Mouse (Mus musculus) bone marrow, adult 2 months (tissue): ENCODE measurements around the gene Mrgpra6. TPM values are rescaled to one million over a fixed set of nuclear protein-coding genes. Genes with fewer than 3 reads are reported as not detected.

Source experiments
- H3K27ac ChIP-seq: fragments of 200-500 bp; 2 replicates; pipeline ENCODE4 v1.5.1; 2012; ENCODE audit warnings: low read depth, mild to moderate bottlenecking, control low read depth, inconsistent platforms, low read length; ENCODE audit not compliant: control insufficient read depth, poor library complexity, insufficient read depth
- H3K4me1 ChIP-seq: fragments of 200-500 bp; 2 replicates; pipeline ENCODE4 v1.6.1; 2011; ENCODE audit warnings: low read length; ENCODE audit not compliant: control insufficient read depth, insufficient read depth
- H3K4me3 ChIP-seq: fragments of 200-500 bp; replicated peaks from 2 replicates; pipeline ENCODE3; 2011; ENCODE audit warnings: mild to moderate bottlenecking, low read depth, low read length, control low read depth; ENCODE audit not compliant: control insufficient read depth
- CTCF ChIP-seq: fragments of 200-500 bp; IDR thresholded peaks from 2 replicates; pipeline ENCODE4 v1.5.1; 2011; ENCODE audit warnings: low read length, control low read depth; ENCODE audit not compliant: control insufficient read depth, insufficient read depth
- POLR2A ChIP-seq: fragments of 200-500 bp; IDR thresholded peaks from 2 replicates; pipeline ENCODE4 v1.6.1; 2011; ENCODE audit warnings: low read depth, mild to moderate bottlenecking, control low read depth, low read length, borderline replicate concordance; ENCODE audit not compliant: control insufficient read depth
- WGBS: fragments of 180-500 bp; shearing (Covaris S2); methylation state at CpG from one replicate; pipeline ENCODE4 v1.1.7; 2018; 5-methylcytosine and 5-hydroxymethylcytosine counted together
- polyA plus RNA-seq: library from polyadenylated mRNA; stranded (reverse); fragments of >200 nt; gene quantifications from 2 replicates; pipeline ENCODE4 v1.2.4, GENCODE M21; 2011; ENCODE audit warnings: low replicate concordance; ENCODE audit not compliant: missing spikeins, insufficient read depth, insufficient read length

The Mrgpra6 gene
- not detected in 2 replicates for polyA plus RNA-seq

DNA sequence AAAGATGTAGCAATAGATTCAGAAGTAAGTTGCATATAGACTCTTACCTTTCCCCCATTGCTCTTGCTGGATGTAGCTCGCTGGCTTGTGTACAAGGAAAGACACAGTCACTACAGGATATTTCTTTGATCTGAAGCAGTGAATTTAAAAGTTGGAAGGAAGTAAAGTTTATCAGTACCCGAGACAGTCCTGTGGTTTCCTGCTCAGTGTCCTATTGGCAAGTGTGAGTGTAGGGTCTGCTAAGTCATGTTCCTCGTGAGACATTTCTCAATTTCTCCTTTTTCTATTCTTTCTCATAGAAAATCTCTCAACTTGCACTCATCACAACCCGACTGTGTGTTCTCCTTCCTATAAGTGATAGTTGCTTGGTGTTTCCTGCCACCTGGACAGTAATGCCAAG is at the start of gene Mrgpra6:
Gene Mrgpra6 (minus strand): TSS at position 91 of the 400 bp plus-strand sequence.
- no peak for TF ChIP-seq POLR2A
- TF ChIP-seq CTCF = no peak
- 2% methylated on average over 4 of the region's 4 CpGs for WGBS
- H3K27ac ChIP-seq = no peak within 1 kb of the TSS
- H3K4me1 ChIP-seq = no peaks in the 10 kb centered on the region
- no peak within 1 kb of the TSS for H3K4me3 ChIP-seq

DNA sequence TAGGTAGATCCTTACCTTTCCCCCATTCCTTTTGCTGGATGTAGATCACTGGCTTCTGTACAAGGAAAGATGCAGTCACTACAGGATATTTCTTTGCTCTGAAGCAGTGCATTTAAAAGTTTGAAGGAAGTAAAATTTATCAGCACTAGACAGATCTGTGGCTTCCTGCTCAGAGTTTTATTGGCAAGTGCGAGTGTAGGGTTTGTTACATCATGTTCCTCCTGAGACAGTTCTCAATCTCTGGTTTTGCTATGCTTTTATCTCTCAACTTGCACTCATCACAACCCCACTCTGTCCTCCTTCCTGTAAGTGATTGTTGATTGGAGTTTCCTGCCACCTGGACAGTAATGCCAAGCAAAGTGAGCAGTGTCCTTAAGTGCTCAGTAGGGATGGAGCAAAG is 48.0 kb upstream of the Mrgpra6 start, which contains the start of gene Mrgpra9:
Gene Mrgpra9 (minus strand): TSS at position 79 of the 400 bp plus-strand sequence.
- H3K27ac ChIP-seq = no peak within 1 kb of the TSS
- TF ChIP-seq CTCF = no peak
- TF ChIP-seq POLR2A = no peak
- H3K4me1 ChIP-seq = no peaks in the 10 kb centered on the region
- WGBS = 9% methylated on average over 1 of the region's 1 CpGs
- no peak within 1 kb of the TSS for H3K4me3 ChIP-seq

DNA sequence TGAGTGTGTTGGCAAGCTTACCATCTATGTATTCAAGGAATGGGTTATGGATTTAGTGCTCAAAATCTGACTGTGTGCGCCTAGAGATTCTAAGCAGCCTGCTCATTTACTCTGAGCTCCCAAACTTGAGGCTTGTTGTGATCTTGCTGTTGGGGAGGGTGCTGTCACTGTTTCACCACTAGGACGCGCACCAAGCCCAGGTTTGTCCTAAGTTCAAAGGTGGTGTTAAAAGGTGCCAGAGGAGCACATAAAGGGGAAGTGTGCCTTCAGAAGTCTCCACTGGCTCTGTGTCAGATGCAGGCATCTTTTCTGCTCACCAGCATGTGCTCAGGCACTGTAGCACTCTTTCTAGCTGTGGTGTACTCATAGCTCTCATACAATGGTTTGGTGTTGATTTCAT is 39.9 kb upstream of the Mrgpra6 start:
- Histone ChIP-seq H3K4me3 (no peak overlapping the region), H3K4me1 (no peaks in the 10 kb centered on the region), H3K27ac (no peak overlapping the region)
- no peak for TF ChIP-seq CTCF
- no peak for TF ChIP-seq POLR2A
- WGBS = 46% methylated on average over 3 of the region's 3 CpGs

DNA sequence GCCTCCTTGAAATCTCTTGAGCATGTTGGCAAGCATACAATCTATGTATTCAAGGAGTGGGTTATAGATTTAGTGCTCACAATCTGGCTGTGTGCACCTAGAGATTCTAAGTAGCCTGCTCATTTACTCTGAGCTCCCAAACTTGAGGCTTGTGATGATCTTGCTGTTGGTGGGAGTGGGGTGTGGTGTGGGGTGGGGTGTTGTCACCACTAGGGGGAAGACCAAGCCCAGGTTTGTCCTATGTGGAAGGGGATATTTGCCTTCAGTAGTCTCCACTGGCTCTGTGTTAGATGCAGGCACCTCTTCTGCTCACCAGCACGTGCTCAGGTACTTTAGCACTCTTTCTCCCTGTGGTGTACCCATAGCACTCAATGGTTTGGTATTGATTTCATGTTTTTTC is 9.4 kb downstream of the Mrgpra6 start:
- WGBS = 32% methylated on average over 1 of the region's 1 CpGs

DNA sequence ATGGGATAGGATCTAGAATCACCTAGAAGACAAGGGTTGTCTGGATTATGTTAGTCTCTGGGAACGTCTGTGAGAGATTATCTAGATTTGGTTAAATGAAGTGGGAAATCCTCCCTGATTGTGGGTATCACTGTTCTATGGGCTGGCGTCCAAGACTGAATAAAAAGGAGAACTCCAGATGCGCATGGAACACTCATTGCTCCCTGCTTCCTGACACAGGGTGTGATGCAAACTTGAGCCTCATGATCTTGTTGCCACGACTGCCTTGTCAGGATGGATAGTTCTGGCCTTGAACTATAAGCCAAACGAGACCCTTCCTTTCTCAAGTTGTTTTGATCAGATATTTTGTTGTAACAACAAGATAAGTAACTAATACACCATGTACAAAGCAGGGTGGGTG is 33.9 kb downstream of the Mrgpra6 start:
- no peak for TF ChIP-seq POLR2A
- no peak for TF ChIP-seq CTCF
- Histone ChIP-seq H3K4me3 (no peak overlapping the region), H3K27ac (no peak overlapping the region), H3K4me1 (no peaks in the 10 kb centered on the region)
- 9% methylated on average over 5 of the region's 5 CpGs for WGBS

More for the DNA sequence above, 9.4 kb downstream of the Mrgpra6 start:
- no peak overlapping the region for H3K27ac ChIP-seq
- TF ChIP-seq POLR2A = no peak
- no peak for TF ChIP-seq CTCF
- no peaks in the 10 kb centered on the region for H3K4me1 ChIP-seq
- H3K4me3 ChIP-seq = no peak overlapping the region

DNA sequence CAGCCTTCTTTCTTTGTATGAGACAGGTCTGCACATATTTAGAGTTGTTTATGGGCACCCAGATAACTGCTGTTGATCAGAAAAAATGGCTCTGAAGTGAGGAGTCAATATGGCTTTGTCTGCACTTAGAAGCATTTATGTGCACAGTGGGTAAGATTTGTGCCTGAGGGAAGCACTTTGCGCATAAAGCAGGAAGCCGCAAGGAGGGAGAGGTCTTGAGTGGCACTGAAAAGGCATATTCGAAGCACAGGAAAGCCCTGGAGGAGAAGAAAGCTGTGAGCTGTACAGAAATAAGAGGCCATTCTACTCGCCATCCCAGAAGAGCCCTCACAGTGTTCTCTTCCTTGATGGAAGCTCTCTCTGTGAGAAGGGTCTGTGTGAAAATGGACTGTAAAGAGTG is 39.7 kb downstream of the Mrgpra6 start:
- Histone ChIP-seq H3K27ac (no peak overlapping the region), H3K4me1 (no peaks in the 10 kb centered on the region; the same call in 1 of the 2 replicates), H3K4me3 (no peak overlapping the region)
- no peak for TF ChIP-seq CTCF
- TF ChIP-seq POLR2A = no peak
- WGBS = 40% methylated on average over 4 of the region's 4 CpGs

DNA sequence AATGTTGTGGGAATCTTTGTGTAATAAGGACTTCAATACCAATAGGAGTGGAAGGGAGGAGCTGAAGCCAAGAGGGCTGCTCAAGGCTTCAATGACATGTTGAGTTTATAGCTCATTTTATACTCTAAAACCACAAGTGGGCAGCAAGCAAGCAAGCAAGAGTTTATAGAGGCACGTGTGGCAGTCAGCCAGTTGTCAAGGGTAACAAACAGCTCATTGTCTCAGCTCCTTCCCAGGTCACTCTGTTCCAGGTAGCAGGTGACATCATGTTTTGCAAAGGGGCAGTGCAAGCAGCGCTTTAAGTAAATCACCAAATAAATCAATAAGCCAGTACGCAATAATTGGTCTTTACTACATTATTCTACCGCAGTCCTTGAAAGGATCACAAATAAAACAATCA is 41.5 kb downstream of the Mrgpra6 start:
- H3K4me3 ChIP-seq = no peak overlapping the region
- TF ChIP-seq CTCF = no peak
- TF ChIP-seq POLR2A = no peak
- no peaks in the 10 kb centered on the region; the same call in 1 of the 2 replicates for H3K4me1 ChIP-seq
- no peak overlapping the region for H3K27ac ChIP-seq
- 72% methylated on average over 4 of the region's 4 CpGs for WGBS

DNA sequence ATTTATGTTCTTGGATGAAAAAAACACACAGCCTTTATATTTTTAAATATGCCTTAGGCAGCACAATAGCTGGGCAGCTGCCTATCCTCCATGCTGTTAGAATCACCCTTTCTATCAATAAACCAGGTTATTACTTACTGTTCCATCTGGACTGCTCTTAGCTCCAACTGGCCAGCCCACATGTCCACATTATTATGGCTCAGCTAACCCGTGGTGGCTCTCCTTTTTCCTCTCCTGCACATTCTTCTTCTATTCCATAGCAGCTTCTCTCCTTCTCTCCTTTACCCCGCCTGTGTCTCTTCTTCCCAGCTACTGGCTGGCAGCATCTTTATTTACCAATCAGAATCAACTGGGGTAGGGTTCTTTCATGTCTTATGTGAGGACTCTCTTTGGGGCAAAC is 46.3 kb downstream of the Mrgpra6 start:
- Histone ChIP-seq H3K4me1 (no peaks in the 10 kb centered on the region), H3K4me3 (no peak overlapping the region), H3K27ac (no peak overlapping the region)
- 64% methylated on average over 2 of the region's 2 CpGs for WGBS
- TF ChIP-seq POLR2A = no peak
- TF ChIP-seq CTCF = no peak

DNA sequence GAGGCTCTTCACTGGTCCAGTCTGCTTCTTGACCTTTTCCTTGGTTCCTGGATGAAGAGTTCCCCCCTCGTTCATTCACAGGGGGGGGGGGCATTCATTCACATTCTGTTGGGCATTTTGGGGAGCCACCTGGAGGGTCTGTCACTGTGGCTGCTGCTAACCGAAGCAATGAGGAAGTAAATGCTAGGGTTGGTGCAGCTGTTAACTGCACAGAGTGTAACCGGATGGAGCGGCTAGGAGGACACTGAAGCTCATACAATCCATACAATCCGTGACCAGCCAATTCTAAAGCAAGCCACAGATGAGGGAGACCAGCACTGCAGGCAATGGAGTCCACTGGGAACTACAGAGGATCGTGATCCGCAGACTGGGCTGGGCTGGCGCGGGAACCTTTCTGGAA is 47.0 kb downstream of the Mrgpra6 start:
- WGBS = 32% methylated on average over 9 of the region's 9 CpGs
- Histone ChIP-seq H3K4me3 (no peak overlapping the region), H3K27ac (no peak overlapping the region)

DNA sequence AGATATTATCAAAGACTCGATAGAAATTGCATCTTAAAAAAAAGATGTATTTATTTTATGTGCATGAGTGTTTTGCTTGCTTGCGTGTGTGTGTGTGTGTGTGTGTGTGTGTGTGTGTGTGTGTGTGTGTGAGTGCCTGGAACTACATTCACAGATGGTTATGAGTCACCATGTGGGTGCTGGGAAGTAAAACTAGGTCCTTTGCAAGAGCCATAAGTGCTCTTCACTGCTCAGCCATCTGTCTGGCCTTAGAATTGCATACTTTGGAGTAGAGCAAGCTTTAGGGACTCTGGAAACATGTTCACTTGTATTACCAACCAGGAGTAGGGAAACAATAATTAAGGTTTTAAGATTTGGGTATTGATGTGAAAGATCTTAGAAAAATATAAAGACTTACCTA is 48.9 kb downstream of the Mrgpra6 start:
- Histone ChIP-seq H3K27ac (no peak overlapping the region), H3K4me1 (no peaks in the 10 kb centered on the region), H3K4me3 (no peak overlapping the region)
- TF ChIP-seq CTCF = no peak
- no peak for TF ChIP-seq POLR2A
- 84% methylated on average over 2 of the region's 2 CpGs for WGBS

More for the DNA sequence above, 47.0 kb downstream of the Mrgpra6 start:
- TF ChIP-seq CTCF = no peak
- H3K4me1 ChIP-seq = no peaks in the 10 kb centered on the region
